Mouse (Mus musculus) C2C12 (cell line): ENCODE data around the gene Cda.

Experiments
- CEBPB ChIP-seq: IDR thresholded peaks from one replicate; pipeline ENCODE4 v1.6.1; 2011; ENCODE audit warnings: low read depth, mild to moderate bottlenecking, control low read depth, moderate library complexity
- CTCF ChIP-seq: IDR thresholded peaks from one replicate; pipeline ENCODE4 v1.5.1; 2011; ENCODE audit not compliant: control insufficient read depth, insufficient read depth, insufficient read length
- MAX ChIP-seq: IDR thresholded peaks from one replicate; pipeline ENCODE4 v1.6.1; 2011; ENCODE audit warnings: mild to moderate bottlenecking, control low read depth
- MYOD1 ChIP-seq: IDR thresholded peaks from one replicate; pipeline ENCODE4 v1.6.1; 2011; ENCODE audit warnings: low read depth; ENCODE audit not compliant: control insufficient read depth, insufficient read length

DNA sequence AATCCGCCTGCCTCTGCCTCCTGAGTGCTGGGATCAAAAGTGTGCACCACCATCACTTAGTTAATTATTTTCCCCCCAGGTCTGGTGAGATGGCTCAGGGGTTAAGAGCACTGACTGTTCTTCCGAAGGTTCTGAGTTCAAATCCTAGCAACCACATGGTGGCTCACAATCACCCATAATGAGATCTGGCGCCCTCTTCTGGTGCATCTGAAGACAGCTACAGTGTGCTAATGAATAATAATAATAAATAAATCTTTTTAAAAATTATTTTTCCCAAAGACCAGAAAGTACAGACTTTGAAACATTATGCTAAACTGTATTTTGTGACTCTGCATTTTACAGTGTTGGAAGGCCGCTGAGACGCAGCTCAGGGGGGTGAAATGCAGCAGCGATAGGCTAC lies 32.1 kb downstream of the Cda start:
- TF ChIP-seq CTCF = no peak
- TF ChIP-seq MYOD1 = no peak
- TF ChIP-seq MAX = no peak
- no peak for TF ChIP-seq CEBPB
